Mouse (Mus musculus): ENCODE results near the gene Rhbdf2. TPM values are rescaled to one million over a fixed set of nuclear protein-coding genes. Genes with fewer than 3 reads are reported as not detected.

The Rhbdf2 gene
- total and polyA plus RNA-seq, 3 experiments: 6.4 to 13.7 TPM; not detected in 1

GRCm38 (mm10) chr11:116603339-116603738, 23.5 kb downstream of the Rhbdf2 start:
- no peaks in the 10 kb centered on the region; a peak in 1 of 4 replicates for H3K36me3 ChIP-seq (ENCODE audit: control insufficient read depth in 1 of 2, insufficient read depth in 2 of 2, low read length in 2 of 2)
- H3K27me3 ChIP-seq (ENCODE audit: control insufficient read depth in 1 of 2, insufficient read depth in 2 of 2, low read length in 2 of 2): no peaks in the 10 kb centered on the region
- H3K27ac ChIP-seq (ENCODE audit: control insufficient read depth, low read depth, low read length): no peak overlapping the region
- no peaks in the 10 kb centered on the region for H3K4me1 ChIP-seq (ENCODE audit: control insufficient read depth in 1 of 2, insufficient read depth in 2 of 2, low read length in 2 of 2)
- no peak overlapping the region for H3K4me3 ChIP-seq (ENCODE audit: control insufficient read depth in 1 of 2, insufficient read depth in 1 of 2, low read depth in 2 of 2, low read length in 2 of 2)
- TF ChIP-seq TCF12 (IDR thresholded peaks at IDR 0.05; ENCODE audit: low read depth, low read length): no peak
- TF ChIP-seq KAT2A (conservative IDR thresholded peaks at IDR 0.05; ENCODE audit: low read depth, low read length): no peak
- TF ChIP-seq POLR2AphosphoS5 (IDR thresholded peaks at IDR 0.05; ENCODE audit: borderline replicate concordance, low read depth, low read length): no peak
- no peak for TF ChIP-seq HCFC1 (IDR thresholded peaks at IDR 0.05; ENCODE audit: low read depth, low read length)
- no peak for TF ChIP-seq JUND (IDR thresholded peaks at IDR 0.05; ENCODE audit: low read depth, low read length)
- no peak for TF ChIP-seq NELFE (IDR thresholded peaks at IDR 0.05; ENCODE audit: low read depth, low read length)
- TF ChIP-seq SIN3A (IDR thresholded peaks at IDR 0.05; ENCODE audit: low read length): no peak
- no peak for TF ChIP-seq MXI1 (IDR thresholded peaks at IDR 0.05; ENCODE audit: low read depth, low read length)
- TF ChIP-seq POLR2AphosphoS2 (IDR thresholded peaks at IDR 0.05; ENCODE audit: low read length): no peak
- TF ChIP-seq CTCF (IDR thresholded peaks at IDR 0.05 in 2 of 3, conservative IDR thresholded peaks at IDR 0.05 in 1 of 3; ENCODE audit: control insufficient read depth in 1 of 3, insufficient read depth in 1 of 3, low read depth in 2 of 3, low read length in 3 of 3, poor library complexity in 1 of 3, severe bottlenecking in 1 of 3): peak; percentile 72 to 81 (median 79)
- 0 out of 2 replicates have a peak, but pooled peaks have one; percentile 14 for TF ChIP-seq NRF1 (IDR thresholded peaks at IDR 0.05; ENCODE audit: insufficient read depth, low read depth, low read length, poor library complexity, severe bottlenecking)
- TF ChIP-seq SMC3 (IDR thresholded peaks at IDR 0.05; ENCODE audit: low read depth, low read length): peak; percentile 78
- no peak for TF ChIP-seq MAX (IDR thresholded peaks at IDR 0.05; ENCODE audit: low read length)
- TF ChIP-seq RAD21 (IDR thresholded peaks at IDR 0.05; ENCODE audit: low read depth, low read length): peak; percentile 67
- no peak for TF ChIP-seq POLR2A (IDR thresholded peaks at IDR 0.05; ENCODE audit: control insufficient read depth in 1 of 2, insufficient read depth in 1 of 2, low read depth in 1 of 2, low read length in 2 of 2, poor library complexity in 1 of 2)
- TF ChIP-seq BHLHE40 (IDR thresholded peaks at IDR 0.05; ENCODE audit: borderline replicate concordance, low read depth, low read length): no peak
- no peak for TF ChIP-seq MEF2A (IDR thresholded peaks at IDR 0.05; ENCODE audit: extremely low read depth, insufficient replicate concordance, low read depth, low read length, poor library complexity, severe bottlenecking)
- no peak for TF ChIP-seq ZMIZ1 (IDR thresholded peaks at IDR 0.05; ENCODE audit: low read depth, low read length)
- no peak for TF ChIP-seq TAL1 (IDR thresholded peaks at IDR 0.05; ENCODE audit: low read length)
- TF ChIP-seq ZNF384 (IDR thresholded peaks at IDR 0.05; ENCODE audit: low read depth, low read length): no peak
- no peak for TF ChIP-seq E2F4 (IDR thresholded peaks at IDR 0.05; ENCODE audit: borderline replicate concordance, low read depth, low read length)
- TF ChIP-seq USF2 (IDR thresholded peaks at IDR 0.05; ENCODE audit: borderline replicate concordance in 1 of 2, insufficient read depth in 1 of 2, low read depth in 1 of 2, low read length in 2 of 2): no peak
- no peak for TF ChIP-seq ETS1 (IDR thresholded peaks at IDR 0.05; ENCODE audit: low read depth, low read length)
- TF ChIP-seq TBP (IDR thresholded peaks at IDR 0.05; ENCODE audit: low read depth, low read length): no peak
- peak; percentile 49; the same call in 1 of the 2 replicates for TF ChIP-seq ZC3H11A (IDR thresholded peaks at IDR 0.05; ENCODE audit: low read depth, low read length)
- no peak for TF ChIP-seq CHD1 (IDR thresholded peaks at IDR 0.05; ENCODE audit: low read depth, low read length)
- TF ChIP-seq GABPA (IDR thresholded peaks at IDR 0.05; ENCODE audit: low read depth, low read length): no peak
- TF ChIP-seq RCOR1 (IDR thresholded peaks at IDR 0.05; ENCODE audit: low read depth, low read length): no peak
- TF ChIP-seq CHD2 (IDR thresholded peaks at IDR 0.05; ENCODE audit: low read length): no peak
- TF ChIP-seq UBTF (IDR thresholded peaks at IDR 0.05; ENCODE audit: borderline replicate concordance, insufficient read depth, low read depth, low read length): no peak
- TF ChIP-seq ZKSCAN1 (IDR thresholded peaks at IDR 0.05; ENCODE audit: low read depth, low read length): no peak
- no peak for TF ChIP-seq MAZ (IDR thresholded peaks at IDR 0.05; ENCODE audit: low read depth, low read length)
- TF ChIP-seq USF1 (IDR thresholded peaks at IDR 0.05; ENCODE audit: low read depth, low read length): no peak
- no peak for TF ChIP-seq MYB (IDR thresholded peaks at IDR 0.05; ENCODE audit: low read depth, low read length)
- no peaks in the 10 kb centered on the region for H3K79me2 ChIP-seq (ENCODE audit: control insufficient read depth, insufficient read depth, low read length, poor library complexity)
- no peaks in the 10 kb centered on the region for H3K9me3 ChIP-seq (replicated peaks; ENCODE audit: insufficient read depth, low read length)
- H3K9ac ChIP-seq (ENCODE audit: control insufficient read depth, low read depth, low read length, poor library complexity, severe bottlenecking): no peak overlapping the region
- peak; percentile 63 for DNase-seq (ENCODE audit: low read depth, low spot score)
